Mouse (Mus musculus) hindbrain, postnatal 0 days (tissue): ENCODE measurements at regions not wholly inside any gene's neighbourhood (a gene's known extent, or its start where the extent isn't known, plus 50 kb on each side); places are given as distances from the start of the nearest gene placed in this dataset.

ENCODE experiments used
- ATAC-seq: fragments of 200-750 bp; cut with Nextera tagmentation; 2 replicates; pipeline ENCODE4 v1.8.0; 2017; ENCODE audit warnings: mild to moderate bottlenecking, moderate TSS enrichment, moderate library complexity
- DNase-seq: peaks from one replicate; pipeline ENCODE4 v3.0.0-alpha.2; 2015; ENCODE audit warnings: low spot score
- H3K27ac ChIP-seq: fragments of 300-500 bp; sonication (generic); 2 replicates; pipeline ENCODE4 v1.5.1; 2014; ENCODE audit warnings: mild to moderate bottlenecking
- H3K27me3 ChIP-seq: fragments of 300-500 bp; sonication (generic); 2 replicates; pipeline ENCODE4 v1.6.1; 2014; ENCODE audit warnings: low read length, mixed read lengths; ENCODE audit not compliant: insufficient read depth
- H3K36me3 ChIP-seq: fragments of 300-500 bp; sonication (generic); 2 replicates; pipeline ENCODE4 v1.6.1; 2014; ENCODE audit warnings: low read length, mixed read lengths; ENCODE audit not compliant: insufficient read depth
- H3K4me1 ChIP-seq: fragments of 300-500 bp; sonication (generic); 2 replicates; pipeline ENCODE4 v1.6.1; 2014; ENCODE audit warnings: antibody characterized with exemption, low read length, mixed read lengths; ENCODE audit not compliant: insufficient read depth
- H3K4me2 ChIP-seq: fragments of 300-500 bp; sonication (generic); 2 replicates; pipeline ENCODE4 v1.6.1; 2014; ENCODE audit warnings: low read depth, mild to moderate bottlenecking, low read length, moderate library complexity, mixed read lengths
- H3K4me3 ChIP-seq: fragments of 300-500 bp; sonication (generic); 2 replicates; pipeline ENCODE4 v1.5.1; 2014; ENCODE audit warnings: low read length
- H3K9ac ChIP-seq: fragments of 300-500 bp; sonication (generic); replicated peaks from 2 replicates; pipeline ENCODE4 v1.6.1; 2014; ENCODE audit warnings: mild to moderate bottlenecking, low read length, moderate library complexity, mixed read lengths
- H3K9me3 ChIP-seq: fragments of 300-500 bp; sonication (generic); 2 replicates; pipeline ENCODE4 v1.6.1; 2016; ENCODE audit warnings: low read length, mixed read lengths
- CTCF ChIP-seq: IDR thresholded peaks from 2 replicates; pipeline ENCODE4 v1.5.1; 2016; ENCODE audit warnings: antibody characterized with exemption, control low read depth, low read depth
- WGBS: fragments of 180-500 bp; shearing (Covaris S2); extraction: QIAGEN DNeasy Blood & Tissue Kit; methylation state at CpG from one replicate; pipeline ENCODE4 v1.1.7; 2014; 5-methylcytosine and 5-hydroxymethylcytosine counted together

DNA sequence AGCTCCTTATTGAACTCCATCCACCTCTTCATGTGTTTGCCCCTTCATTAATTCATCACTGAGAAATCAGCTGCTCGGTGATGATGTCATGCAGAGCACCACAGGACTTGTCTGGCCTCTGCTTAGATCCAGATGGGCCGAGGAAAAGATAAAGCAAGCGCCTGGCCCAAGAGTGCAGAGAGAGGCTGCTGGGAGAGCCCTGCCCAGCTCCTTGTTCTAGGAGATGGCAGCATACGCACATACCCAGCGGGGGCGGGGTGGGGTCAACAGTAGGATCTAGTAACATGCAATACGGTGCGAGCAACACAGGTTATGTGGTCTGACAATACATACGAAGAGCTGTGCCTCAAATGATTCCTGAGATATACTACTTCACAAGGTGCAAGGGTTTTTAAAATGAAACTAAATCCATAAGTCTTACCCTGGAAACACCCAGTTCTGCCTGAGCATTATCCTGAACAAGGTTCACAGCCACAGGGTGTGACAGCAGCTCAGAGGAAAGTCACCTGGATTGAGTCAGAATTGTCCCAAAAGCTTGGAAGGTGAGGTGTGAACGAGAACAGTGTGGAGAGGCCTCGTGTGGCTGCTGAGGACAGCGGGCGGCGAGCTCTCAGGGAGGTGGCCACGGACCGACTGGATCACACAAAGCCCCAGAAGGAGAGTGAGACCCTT is 62.0 kb upstream of the Calm2 start:
- Histone ChIP-seq H3K36me3 (no peaks in the 10 kb centered on the region), H3K4me3 (no peak overlapping the region), H3K9ac (no peak overlapping the region), H3K4me2 (no peak overlapping the region), H3K27me3 (no peaks in the 10 kb centered on the region), H3K27ac (no peak overlapping the region), H3K9me3 (no peaks in the 10 kb centered on the region), H3K4me1 (0 out of 2 replicates have a peak, but pooled peaks cover 11% of the 10 kb centered on the region)
- 74% methylated on average over 16 of the region's 16 CpGs for WGBS
- no peak for DNase-seq
- ATAC-seq, result no peak
- TF ChIP-seq CTCF, result no peak

DNA sequence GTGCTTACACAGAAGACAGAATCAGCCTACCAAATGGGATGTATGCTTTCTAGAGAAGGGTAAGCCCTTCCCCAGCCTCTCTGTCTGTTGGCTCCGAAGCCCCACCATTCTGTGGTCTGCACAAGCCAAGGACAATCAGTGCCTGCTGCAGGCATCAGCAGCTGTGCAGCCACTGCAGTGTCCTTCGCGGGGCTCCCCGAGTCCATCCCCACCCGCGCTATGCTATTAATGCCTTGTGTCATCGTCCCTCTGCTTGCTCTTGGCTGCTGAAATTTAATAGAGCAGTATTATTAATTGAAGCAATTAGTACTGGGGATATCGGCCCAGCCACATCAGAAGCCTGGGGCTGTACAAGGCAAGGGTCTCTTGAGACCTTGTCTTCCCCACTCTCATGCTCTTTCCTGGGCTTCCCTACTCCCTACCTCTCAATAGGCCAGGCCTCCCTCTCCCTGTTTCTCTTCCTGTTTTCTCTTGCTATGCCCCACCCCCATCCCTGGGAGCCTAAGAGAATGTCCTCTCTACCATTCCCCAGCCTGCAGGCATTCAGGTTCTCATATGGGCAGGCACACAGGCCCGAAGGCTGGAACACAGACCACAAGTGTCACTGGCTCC is 65.4 kb upstream of the Calm2 start:
- DNase-seq (peak; percentile 33), ATAC-seq (peak; percentile 50)
- H3K4me2 ChIP-seq, result no peak overlapping the region
- WGBS, result 50% methylated on average over 9 of the region's 9 CpGs
- H3K36me3 ChIP-seq, result no peaks in the 10 kb centered on the region
- H3K27me3 ChIP-seq, result no peaks in the 10 kb centered on the region
- H3K4me3 ChIP-seq, result no peak overlapping the region
- H3K9ac ChIP-seq, result no peak overlapping the region
- TF ChIP-seq CTCF, result no peak
- no peaks in the 10 kb centered on the region for H3K9me3 ChIP-seq
- 0 out of 2 replicates have a peak overlapping the region, but pooled peaks have one; percentile 36 for H3K27ac ChIP-seq
- 0 out of 2 replicates have a peak, but pooled peaks cover 7% of the 10 kb centered on the region for H3K4me1 ChIP-seq

DNA sequence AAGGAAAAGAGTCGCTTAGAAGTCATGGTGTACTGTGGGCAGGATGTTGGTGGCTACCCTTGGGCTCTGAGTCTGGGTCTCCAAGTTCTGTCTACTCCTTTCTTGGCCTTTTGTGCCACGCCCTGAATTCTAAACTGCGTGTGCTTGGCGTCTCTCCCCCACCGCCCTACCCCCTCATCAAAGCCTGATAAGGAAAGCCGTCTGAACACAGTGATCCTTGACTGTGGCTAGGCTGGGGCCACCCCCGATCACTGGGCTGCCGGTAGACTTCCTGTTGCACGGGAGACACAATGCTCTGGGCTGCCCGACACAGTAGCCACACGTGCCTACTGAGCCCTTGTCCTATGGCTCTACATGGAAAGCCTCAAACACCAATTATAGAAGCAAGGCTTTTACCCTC is 67.1 kb upstream of the Calm2 start:
- Histone ChIP-seq H3K4me2 (no peak overlapping the region), H3K27ac (no peak overlapping the region), H3K36me3 (no peaks in the 10 kb centered on the region), H3K4me1 (0 out of 2 replicates have a peak, but pooled peaks cover 4% of the 10 kb centered on the region), H3K9ac (no peak overlapping the region), H3K4me3 (no peak overlapping the region), H3K27me3 (no peaks in the 10 kb centered on the region), H3K9me3 (no peaks in the 10 kb centered on the region)
- WGBS, result 75% methylated on average over 11 of the region's 11 CpGs
- DNase-seq, result no peak
- ATAC-seq, result no peak
- TF ChIP-seq CTCF, result no peak

GRCm38 (mm10) chr17:87514366-87515126 is 67.8 kb upstream of the Calm2 start:
- H3K9ac ChIP-seq, result no peak overlapping the region
- H3K36me3 ChIP-seq, result no peaks in the 10 kb centered on the region
- H3K27ac ChIP-seq, result no peak overlapping the region
- no peak overlapping the region for H3K4me2 ChIP-seq
- no peaks in the 10 kb centered on the region for H3K27me3 ChIP-seq
- TF ChIP-seq CTCF, result no peak
- H3K4me1 ChIP-seq, result 0 out of 2 replicates have a peak, but pooled peaks cover 4% of the 10 kb centered on the region
- 74% methylated on average over 6 of the region's 6 CpGs for WGBS
- ATAC-seq, result no peak
- H3K4me3 ChIP-seq, result no peak overlapping the region
- no peak for DNase-seq
- H3K9me3 ChIP-seq, result no peaks in the 10 kb centered on the region

DNA sequence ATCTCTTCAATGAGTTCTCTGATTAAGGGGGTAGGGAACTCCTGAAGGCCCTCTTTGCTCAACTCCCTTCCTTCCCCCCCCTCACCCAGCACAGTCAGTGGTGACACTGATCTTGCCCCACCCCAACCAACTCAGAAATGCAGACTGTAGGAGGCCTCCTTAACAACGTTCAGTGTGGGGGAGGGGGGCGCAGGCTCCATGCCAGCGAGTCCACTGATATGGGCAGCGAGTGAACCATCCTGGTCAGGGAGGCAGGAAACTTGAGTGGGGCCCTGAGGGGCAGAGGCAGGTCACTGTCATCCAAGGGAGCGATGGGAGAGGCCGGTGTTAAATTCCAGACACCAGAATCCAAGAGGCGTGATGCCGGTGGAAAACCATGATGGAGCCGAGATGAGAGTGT is 70.5 kb upstream of the Calm2 start:
- Histone ChIP-seq H3K27me3 (no peaks in the 10 kb centered on the region), H3K4me3 (no peak overlapping the region), H3K4me1 (0 out of 2 replicates have a peak, but pooled peaks cover 8% of the 10 kb centered on the region), H3K4me2 (no peak overlapping the region), H3K9me3 (no peaks in the 10 kb centered on the region), H3K9ac (no peak overlapping the region), H3K27ac (no peak overlapping the region), H3K36me3 (no peaks in the 10 kb centered on the region)
- TF ChIP-seq CTCF, result no peak
- DNase-seq (no peak), ATAC-seq (no peak)
- WGBS, result 62% methylated on average over 9 of the region's 9 CpGs

- Histone ChIP-seq H3K9ac (no peak overlapping the region), H3K4me2 (no peak overlapping the region), H3K27ac (no peak overlapping the region), H3K4me1 (peaks cover 14% of the 10 kb centered on the region; the same call in 1 of the 2 replicates), H3K4me3 (no peak overlapping the region), H3K36me3 (no peaks in the 10 kb centered on the region), H3K9me3 (no peaks in the 10 kb centered on the region), H3K27me3 (no peaks in the 10 kb centered on the region)
- ATAC-seq, result no peak
- 80% methylated on average over 9 of the region's 9 CpGs for WGBS
- TF ChIP-seq CTCF, result no peak
- DNase-seq, result no peak
Observed at GRCm38 (mm10) chr17:87519454-87519853, 72.7 kb upstream of the Calm2 start.
